Mouse (Mus musculus) kidney, adult 2 months (tissue): ENCODE results near the gene Ptprm.

Experiments
- CTCF ChIP-seq: fragments of 200-500 bp; conservative IDR thresholded peaks from 2 replicates; pipeline ENCODE4 v1.5.1; 2011; ENCODE audit warnings: low read depth, mild to moderate bottlenecking, control low read depth, low read length, moderate library complexity, mixed read lengths; ENCODE audit not compliant: insufficient read depth, insufficient read length
- POLR2A ChIP-seq: fragments of 200-500 bp; IDR thresholded peaks from one replicate; pipeline ENCODE4 v1.6.1; 2011; ENCODE audit warnings: low read depth, low read length, control low read depth

- TF ChIP-seq CTCF (no peak), POLR2A (no peak)
Observed at GRCm38 (mm10) chr17:67226991-67227390, 127.3 kb downstream of the Ptprm start.
